Mouse (Mus musculus): Measurements from ENCODE around the gene Snap23. TPM values are rescaled to one million over a fixed set of nuclear protein-coding genes. Genes with fewer than 3 reads are reported as not detected.

Gene Snap23
- total and polyA plus RNA-seq, 3 experiments: 12.1 to 65.4 (median 57.9) TPM

DNA sequence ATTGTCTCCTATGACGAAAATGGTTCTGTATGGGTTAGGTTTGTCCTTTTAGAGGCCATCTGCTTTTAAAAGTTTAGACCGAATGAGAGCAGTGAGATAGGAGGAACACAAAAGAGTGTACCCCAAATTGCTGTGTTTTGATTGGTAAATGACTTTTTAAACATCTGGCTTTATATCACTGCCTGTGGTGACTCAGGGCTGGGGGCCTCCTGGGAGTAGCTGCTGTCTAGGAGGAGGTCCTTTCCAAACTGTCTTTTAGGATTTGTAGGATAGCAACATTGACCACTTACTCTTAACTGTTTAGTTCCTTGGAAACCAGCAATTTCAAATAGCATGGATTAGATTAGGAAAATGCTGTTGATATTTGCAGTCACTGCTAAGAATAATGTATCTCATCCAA is 62.8 kb downstream of the Snap23 start:
- intact Hi-C loops (cut with DNase I): no loop called here
- no peak overlapping the region for H3K9ac ChIP-seq (ENCODE audit: low read depth, low read length)
- H3K36me3 ChIP-seq (ENCODE audit: control insufficient read depth, insufficient read depth, low read length): peaks cover 18% of the 10 kb centered on the region
- no peaks in the 10 kb centered on the region for H3K27me3 ChIP-seq (ENCODE audit: control insufficient read depth, insufficient read depth, low read length)
- H3K79me2 ChIP-seq (replicated peaks; ENCODE audit: control insufficient read depth, insufficient read depth, low read length): no peaks in the 10 kb centered on the region
- peak overlapping the region; percentile 81 for H3K4me3 ChIP-seq
- WGBS: 31% methylated on average over 2 of the region's 2 CpGs
- DNase-seq: peak in 1 of 2 experiments; percentile 46
- TF ChIP-seq POLR2A (IDR thresholded peaks at IDR 0.05; ENCODE audit: insufficient read depth, low read depth, low read length) (no peak), EP300 (IDR thresholded peaks at IDR 0.05; ENCODE audit: insufficient read depth, low read depth, low read length) (no peak), CTCF (IDR thresholded peaks at IDR 0.05) (no peak)
- H3K27ac ChIP-seq: peak overlapping the region; percentile 88
- peaks cover 12% of the 10 kb centered on the region for H3K4me1 ChIP-seq (ENCODE audit: control insufficient read depth, insufficient read depth, low read length)

DNA sequence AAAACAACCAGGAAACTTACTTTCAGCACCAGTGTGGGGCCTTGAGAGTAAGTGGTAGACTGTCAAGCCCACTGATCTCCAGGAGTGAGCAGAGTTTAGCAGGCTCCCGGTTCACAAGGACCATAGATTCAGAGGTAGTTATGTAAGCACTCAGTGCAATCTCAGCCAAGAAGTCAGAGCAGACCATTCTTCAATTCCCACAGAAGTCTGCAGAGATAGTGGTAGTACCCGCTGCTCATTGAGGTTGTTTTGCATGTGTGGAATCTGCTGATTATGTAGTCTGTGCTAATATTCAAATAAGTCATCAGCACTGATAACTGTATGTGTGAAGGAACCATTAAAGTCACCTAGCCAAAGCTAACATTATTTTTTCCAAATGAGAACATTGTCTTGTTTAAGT is 63.2 kb downstream of the Snap23 start:
- H3K36me3 ChIP-seq (ENCODE audit: control insufficient read depth, insufficient read depth, low read length): peaks cover 20% of the 10 kb centered on the region
- H3K4me1 ChIP-seq (ENCODE audit: control insufficient read depth, insufficient read depth, low read length): peaks cover 12% of the 10 kb centered on the region
- no peaks in the 10 kb centered on the region for H3K79me2 ChIP-seq (replicated peaks; ENCODE audit: control insufficient read depth, insufficient read depth, low read length)
- 17% methylated on average over 2 of the region's 2 CpGs for WGBS
- peak overlapping the region; percentile 88 for H3K27ac ChIP-seq
- intact Hi-C loops (cut with DNase I): no loop called here
- DNase-seq: no peak
- peak overlapping the region; percentile 81 for H3K4me3 ChIP-seq
- TF ChIP-seq CTCF (IDR thresholded peaks at IDR 0.05) (no peak), EP300 (IDR thresholded peaks at IDR 0.05; ENCODE audit: insufficient read depth, low read depth, low read length) (no peak), POLR2A (IDR thresholded peaks at IDR 0.05; ENCODE audit: insufficient read depth, low read depth, low read length) (no peak)
- no peak overlapping the region for H3K9ac ChIP-seq (ENCODE audit: low read depth, low read length)
- no peaks in the 10 kb centered on the region for H3K27me3 ChIP-seq (ENCODE audit: control insufficient read depth, insufficient read depth, low read length)

DNA sequence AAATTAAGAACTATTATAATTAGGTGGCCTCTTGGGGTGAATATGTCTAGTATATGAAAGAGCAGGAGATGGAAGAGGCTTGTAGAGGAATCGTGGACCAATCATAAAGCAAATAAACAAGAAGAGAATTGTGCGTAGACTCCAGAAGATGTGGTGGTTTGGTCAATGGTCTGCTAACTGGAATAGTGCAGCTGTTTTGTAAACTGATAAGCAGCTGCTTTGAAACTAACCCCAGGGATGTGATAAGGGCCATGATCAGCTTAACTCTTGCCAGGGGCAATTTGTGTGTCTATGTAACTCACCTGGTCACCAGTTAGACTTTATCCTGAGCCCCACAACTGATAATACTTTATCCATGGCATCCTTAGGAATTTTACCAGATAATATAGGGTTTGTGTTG is 64.0 kb downstream of the Snap23 start:
- intact Hi-C loops (cut with DNase I): no loop called here
- peaks cover 12% of the 10 kb centered on the region for H3K4me1 ChIP-seq (ENCODE audit: control insufficient read depth, insufficient read depth, low read length)
- 57% methylated on average over 2 of the region's 2 CpGs for WGBS
- no peaks in the 10 kb centered on the region for H3K27me3 ChIP-seq (ENCODE audit: control insufficient read depth, insufficient read depth, low read length)
- H3K79me2 ChIP-seq (replicated peaks; ENCODE audit: control insufficient read depth, insufficient read depth, low read length): no peaks in the 10 kb centered on the region
- TF ChIP-seq POLR2A (IDR thresholded peaks at IDR 0.05; ENCODE audit: insufficient read depth, low read depth, low read length) (no peak), CTCF (IDR thresholded peaks at IDR 0.05) (no peak), EP300 (IDR thresholded peaks at IDR 0.05; ENCODE audit: insufficient read depth, low read depth, low read length) (no peak)
- peak overlapping the region; percentile 88 for H3K27ac ChIP-seq
- peaks cover 20% of the 10 kb centered on the region for H3K36me3 ChIP-seq (ENCODE audit: control insufficient read depth, insufficient read depth, low read length)
- H3K4me3 ChIP-seq: no peak overlapping the region
- no peak overlapping the region for H3K9ac ChIP-seq (ENCODE audit: low read depth, low read length)
- DNase-seq: no peak

DNA sequence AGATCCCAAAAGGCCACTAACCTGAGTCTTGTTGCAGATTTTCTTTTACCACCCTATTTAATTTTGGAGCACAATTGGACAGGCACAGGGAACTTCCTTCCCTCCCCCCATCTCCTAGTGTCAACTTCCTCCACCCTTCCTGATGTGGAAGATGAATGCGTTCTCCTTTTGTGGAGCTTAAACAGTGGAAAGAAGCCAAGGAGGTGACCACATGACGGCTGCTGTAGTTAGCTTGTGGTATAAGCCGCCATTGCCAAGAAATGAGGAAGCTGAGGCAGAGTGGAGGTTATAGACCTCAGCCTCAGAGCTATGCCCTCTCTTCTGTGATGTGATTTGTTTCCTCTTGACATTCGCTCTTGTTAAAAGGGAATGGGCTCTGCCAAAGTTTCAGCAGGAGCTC is 64.5 kb downstream of the Snap23 start:
- 30% methylated on average over 4 of the region's 4 CpGs for WGBS
- intact Hi-C loops (cut with DNase I): loop anchor here (2.0 kb wide), 1 partner anchor 19 kb away; no protein-coding TSS in a partner anchor
- peaks cover 20% of the 10 kb centered on the region for H3K36me3 ChIP-seq (ENCODE audit: control insufficient read depth, insufficient read depth, low read length)
- peak overlapping the region; percentile 88 for H3K27ac ChIP-seq
- no peak overlapping the region for H3K4me3 ChIP-seq
- H3K27me3 ChIP-seq (ENCODE audit: control insufficient read depth, insufficient read depth, low read length): no peaks in the 10 kb centered on the region
- no peaks in the 10 kb centered on the region for H3K79me2 ChIP-seq (replicated peaks; ENCODE audit: control insufficient read depth, insufficient read depth, low read length)
- peaks cover 12% of the 10 kb centered on the region for H3K4me1 ChIP-seq (ENCODE audit: control insufficient read depth, insufficient read depth, low read length)
- TF ChIP-seq POLR2A (IDR thresholded peaks at IDR 0.05; ENCODE audit: insufficient read depth, low read depth, low read length) (peak; percentile 29; the same call in 1 of the 2 replicates), EP300 (IDR thresholded peaks at IDR 0.05; ENCODE audit: insufficient read depth, low read depth, low read length) (peak; percentile 89; the same call in 1 of the 2 replicates), CTCF (IDR thresholded peaks at IDR 0.05) (no peak)
- DNase-seq: peak in 1 of 2 experiments; percentile 68
- H3K9ac ChIP-seq (ENCODE audit: low read depth, low read length): no peak overlapping the region

DNA sequence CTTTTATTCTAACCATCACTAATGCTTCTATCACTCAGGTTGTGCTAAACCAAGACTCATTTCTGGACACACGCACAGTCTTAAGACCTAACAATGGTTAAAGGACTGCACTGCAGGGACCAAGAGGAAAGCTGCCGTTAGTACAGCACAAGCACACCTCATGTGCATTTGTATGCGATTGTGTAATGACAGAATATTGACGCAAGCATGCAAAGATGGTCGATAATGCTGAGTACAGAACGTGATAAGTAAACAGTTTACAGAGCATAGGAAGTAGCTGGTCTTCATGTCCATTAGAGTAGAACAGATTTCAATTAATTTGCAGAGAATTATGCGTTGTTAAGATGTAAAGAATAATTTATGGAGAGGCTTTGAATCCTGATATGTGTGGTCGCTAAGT is 73.4 kb downstream of the Snap23 start:
- no peak overlapping the region for H3K4me3 ChIP-seq
- DNase-seq: no peak
- no peaks in the 10 kb centered on the region; the same call in 1 of the 2 replicates for H3K36me3 ChIP-seq (ENCODE audit: control insufficient read depth, insufficient read depth, low read length)
- TF ChIP-seq EP300 (IDR thresholded peaks at IDR 0.05; ENCODE audit: insufficient read depth, low read depth, low read length): no peak
- no peak overlapping the region for H3K27ac ChIP-seq
- WGBS: 92% methylated on average over 8 of the region's 8 CpGs
- H3K4me1 ChIP-seq (ENCODE audit: control insufficient read depth, insufficient read depth, low read length): peaks cover 3% of the 10 kb centered on the region; the same call in 1 of the 2 replicates
- no peaks in the 10 kb centered on the region for H3K79me2 ChIP-seq (replicated peaks; ENCODE audit: control insufficient read depth, insufficient read depth, low read length)
- intact Hi-C loops (cut with DNase I): no loop called here
- H3K9ac ChIP-seq (ENCODE audit: low read depth, low read length): no peak overlapping the region
- H3K27me3 ChIP-seq (ENCODE audit: control insufficient read depth, insufficient read depth, low read length): no peaks in the 10 kb centered on the region

DNA sequence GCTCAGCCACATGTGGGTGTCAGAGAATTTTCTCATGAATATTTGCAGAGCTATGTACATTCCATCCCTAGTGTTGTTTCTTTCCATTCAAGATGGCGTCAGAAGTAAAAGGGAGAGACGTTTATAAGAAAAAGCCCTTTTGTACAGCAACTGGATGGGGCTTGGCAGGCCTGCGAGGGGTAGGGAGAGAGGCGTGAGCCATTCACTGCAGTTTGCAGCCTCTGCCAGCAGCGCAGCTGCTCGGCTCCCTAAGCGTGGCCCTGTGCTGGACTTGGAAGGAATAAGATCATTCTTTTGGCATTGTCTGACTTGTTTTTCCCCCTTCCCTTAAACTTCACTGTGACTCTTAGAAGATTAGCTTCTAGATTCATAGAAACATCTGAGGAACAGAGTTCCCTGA is 76.4 kb downstream of the Snap23 start:
- no peaks in the 10 kb centered on the region; the same call in 1 of the 2 replicates for H3K36me3 ChIP-seq (ENCODE audit: control insufficient read depth, insufficient read depth, low read length)
- peak overlapping the region; percentile 51 for H3K27ac ChIP-seq
- peaks cover 4% of the 10 kb centered on the region for H3K4me1 ChIP-seq (ENCODE audit: control insufficient read depth, insufficient read depth, low read length)
- no peak overlapping the region for H3K9ac ChIP-seq (ENCODE audit: low read depth, low read length)
- H3K4me3 ChIP-seq: no peak overlapping the region
- intact Hi-C loops (cut with DNase I): no loop called here
- no peaks in the 10 kb centered on the region for H3K79me2 ChIP-seq (replicated peaks; ENCODE audit: control insufficient read depth, insufficient read depth, low read length)
- no peak for TF ChIP-seq POLR2A (IDR thresholded peaks at IDR 0.05; ENCODE audit: insufficient read depth, low read depth, low read length)
- TF ChIP-seq CTCF (IDR thresholded peaks at IDR 0.05): 0 out of 2 replicates have a peak, but pooled peaks have one; percentile 10
- H3K27me3 ChIP-seq (ENCODE audit: control insufficient read depth, insufficient read depth, low read length): no peaks in the 10 kb centered on the region
- WGBS: 35% methylated on average over 7 of the region's 7 CpGs
- DNase-seq: peak; percentile 70 to 83

Data from heart, adult 2 months (tissue).